Mouse (Mus musculus) megakaryocyte progenitor cell, adult 5-6 weeks (primary cell): ENCODE measurements at regions not wholly inside any gene's neighbourhood (a gene's known extent, or its start where the extent isn't known, plus 50 kb on each side); places are given as distances from the start of the nearest gene placed in this dataset.

ENCODE experiments used
- ATAC-seq: replicated peaks from 2 replicates; pipeline ENCODE4 v1.8.0; 2016; ENCODE audit warnings: mild to moderate bottlenecking, moderate TSS enrichment, inconsistent platforms; ENCODE audit not compliant: poor library complexity

DNA sequence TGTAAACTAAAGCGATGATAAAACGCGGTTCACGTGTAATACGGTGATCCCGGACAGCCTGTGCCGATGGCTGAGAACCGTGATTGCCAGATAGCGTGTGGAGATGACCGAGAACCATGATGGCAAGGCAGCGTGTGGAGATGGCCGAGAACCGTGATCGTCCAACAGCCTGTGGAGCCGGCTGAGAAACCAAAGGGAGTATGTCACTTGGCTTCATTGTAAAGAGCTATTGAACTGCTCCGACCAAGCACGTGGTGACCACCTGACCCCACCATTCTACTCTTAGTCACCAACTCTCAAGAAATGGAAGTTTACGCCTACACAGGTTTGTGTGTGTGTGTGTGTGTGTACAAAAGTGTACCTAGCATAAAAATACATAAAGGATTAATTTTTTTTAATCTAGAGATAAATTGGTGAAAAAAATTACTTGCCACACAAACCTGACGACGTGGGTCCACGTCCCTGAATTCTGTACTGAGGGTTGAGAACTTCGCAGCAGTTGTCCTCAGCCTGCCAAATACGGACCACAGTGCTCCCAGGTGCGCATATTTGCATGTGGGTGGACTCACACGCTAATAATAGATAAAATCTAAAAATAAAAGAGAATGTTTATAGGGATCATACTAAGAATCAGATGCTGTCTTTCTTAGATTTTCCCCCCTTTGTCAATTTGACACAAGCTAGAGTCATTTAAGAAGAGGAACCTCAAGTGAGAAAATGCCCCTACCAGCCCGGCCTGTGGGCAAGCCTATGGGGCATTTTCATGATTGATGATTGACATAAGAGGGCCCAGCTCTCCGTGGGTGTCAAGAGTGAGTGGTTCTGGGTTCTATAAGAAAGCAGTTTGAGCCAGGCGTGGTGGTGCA lies 56.6 kb upstream of the Mef2a start:
- no peak for ATAC-seq

DNA sequence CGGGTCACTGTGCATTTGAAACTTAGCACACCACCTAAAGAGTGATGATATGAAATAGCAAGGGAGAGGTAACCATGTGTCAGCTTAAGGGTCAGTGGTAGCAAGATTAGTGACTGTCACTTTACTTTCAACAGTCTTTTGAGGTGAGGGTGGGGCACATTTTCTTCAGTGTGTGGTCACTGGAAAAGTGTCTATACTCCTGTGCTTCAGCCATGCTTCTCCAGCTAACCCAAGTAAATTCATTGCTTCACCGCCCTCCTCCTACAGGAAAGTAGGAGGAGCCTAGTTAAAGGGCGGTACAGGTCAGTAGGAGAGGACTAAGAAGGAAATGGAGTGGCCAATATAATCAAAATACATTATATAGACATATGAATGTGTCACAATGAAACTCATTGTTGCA lies 55.7 kb upstream of the Mef2a start:
- no peak for ATAC-seq

DNA sequence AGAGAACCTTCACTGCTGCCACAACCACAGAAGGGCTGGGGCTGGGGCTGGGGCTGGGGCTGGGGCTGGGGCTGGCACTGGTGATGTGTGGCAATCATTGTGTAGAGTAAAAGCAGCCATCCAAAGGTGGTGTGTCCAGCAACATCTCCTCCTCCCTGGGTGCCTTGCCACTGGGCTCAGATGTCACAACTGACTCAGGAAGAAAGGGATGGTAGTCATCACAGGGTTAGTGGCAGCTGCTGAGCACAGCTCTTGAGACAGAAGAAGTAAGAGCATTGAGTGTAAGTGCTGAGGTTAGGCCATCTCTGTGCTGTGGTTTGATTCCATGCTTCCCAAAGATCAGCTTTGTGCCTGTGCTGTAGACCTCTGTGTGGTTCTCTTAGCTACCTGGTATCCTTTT lies 53.4 kb upstream of the Mef2a start:
- no peak for ATAC-seq

DNA sequence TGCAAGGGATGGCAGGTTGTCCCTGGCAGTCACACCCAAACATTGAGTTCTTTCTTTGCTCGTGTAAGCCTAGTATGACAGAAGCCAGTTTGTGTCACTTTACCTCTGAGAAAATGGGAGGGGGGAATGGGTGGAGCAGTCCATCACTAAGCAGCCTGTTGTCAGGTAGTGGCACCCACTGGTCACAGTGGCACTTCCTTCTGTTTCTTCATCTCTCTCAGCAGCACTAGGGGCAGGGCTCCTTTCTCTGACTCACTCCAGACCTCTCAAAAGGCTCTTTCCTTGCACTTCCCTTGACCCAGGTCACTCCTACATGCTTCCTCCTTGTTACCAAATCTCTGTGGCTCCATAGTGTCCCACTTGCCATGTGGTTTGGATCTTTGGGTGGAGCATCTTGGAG lies 52.9 kb upstream of the Mef2a start:
- peak; percentile 82 for ATAC-seq

DNA sequence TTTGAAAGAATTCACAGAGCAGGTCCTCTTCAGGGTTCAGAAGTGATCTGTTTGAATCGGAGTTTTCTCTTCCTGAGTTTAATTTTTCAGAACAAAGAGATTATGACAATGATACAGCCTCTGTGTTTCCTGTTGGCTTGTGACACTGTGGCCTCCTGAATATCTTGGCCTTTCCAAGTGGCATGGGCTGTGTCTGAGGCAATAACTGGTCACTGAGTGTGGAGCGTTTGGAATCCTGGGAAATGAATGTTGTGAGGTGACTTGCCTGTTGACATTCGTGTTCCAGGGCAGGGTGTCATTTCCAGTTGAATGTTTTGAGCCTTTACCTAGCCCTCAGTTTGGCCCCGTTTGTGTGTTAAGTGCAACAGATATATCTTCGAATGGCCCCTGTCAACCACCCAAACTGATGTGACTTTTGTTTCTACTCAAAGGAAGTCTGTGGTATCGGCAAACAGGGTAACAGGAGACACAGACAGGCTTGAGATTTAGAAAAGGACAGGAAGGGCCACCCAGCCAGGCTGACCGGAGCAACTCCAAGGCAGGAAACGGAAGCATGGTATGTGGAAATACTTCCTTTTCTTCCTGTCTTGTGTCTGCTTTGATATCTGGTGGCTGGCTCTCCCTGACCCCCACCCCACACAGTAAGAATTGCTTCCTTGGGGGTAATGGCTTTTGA lies 52.3 kb upstream of the Mef2a start:
- no peak for ATAC-seq
